Mouse (Mus musculus) embryonic facial prominence, embryonic 11.5 days (tissue): ENCODE results near the gene Cry1. TPM values are rescaled to one million over a fixed set of nuclear protein-coding genes. Genes with fewer than 3 reads are reported as not detected.

ENCODE experiments used
- ATAC-seq: fragments of 200-750 bp; cut with Nextera tagmentation; replicated peaks from 2 replicates; pipeline ENCODE4 v1.8.0; 2017; ENCODE audit warnings: low read depth; ENCODE audit not compliant: insufficient number of reproducible peaks, low FRiP score, low TSS enrichment
- DNase-seq: peaks from one replicate; pipeline ENCODE4 v3.0.0-alpha.2; 2015; ENCODE audit warnings: low spot score
- H3K27ac ChIP-seq: fragments of 300-500 bp; sonication (generic); replicated peaks from 2 replicates; pipeline ENCODE4 v1.5.1; 2014; ENCODE audit warnings: mild to moderate bottlenecking, low read depth, low read length, control low read depth
- H3K27me3 ChIP-seq: fragments of 300-500 bp; sonication (generic); 2 replicates; pipeline ENCODE4 v1.6.1; 2014; ENCODE audit warnings: mild to moderate bottlenecking, low read length, moderate library complexity, mixed read lengths; ENCODE audit not compliant: control insufficient read depth, insufficient read depth
- H3K36me3 ChIP-seq: fragments of 300-500 bp; sonication (generic); replicated peaks from 2 replicates; pipeline ENCODE4 v1.6.1; 2014; ENCODE audit warnings: low read depth, mild to moderate bottlenecking, low read length, moderate library complexity, mixed read lengths; ENCODE audit not compliant: control insufficient read depth, insufficient read depth
- H3K4me1 ChIP-seq: fragments of 300-500 bp; sonication (generic); 2 replicates; pipeline ENCODE4 v1.6.1; 2014; ENCODE audit warnings: low read length, mixed read lengths; ENCODE audit not compliant: control insufficient read depth, insufficient read depth
- H3K4me2 ChIP-seq: fragments of 300-500 bp; sonication (generic); 2 replicates; pipeline ENCODE4 v1.6.1; 2014; ENCODE audit warnings: low read depth, mild to moderate bottlenecking, control low read depth, low read length, moderate library complexity
- H3K4me3 ChIP-seq: fragments of 300-500 bp; sonication (generic); 2 replicates; pipeline ENCODE4 v1.5.1; 2014; ENCODE audit warnings: low read depth, low read length, control low read depth
- H3K9ac ChIP-seq: fragments of 300-500 bp; sonication (generic); replicated peaks from 2 replicates; pipeline ENCODE4 v1.6.1; 2014; ENCODE audit warnings: mild to moderate bottlenecking, control low read depth, low read length
- H3K9me3 ChIP-seq: fragments of 300-500 bp; sonication (generic); replicated peaks from 2 replicates; pipeline ENCODE4 v1.6.1; 2016; ENCODE audit warnings: mild to moderate bottlenecking, low read length, inconsistent platforms, mixed read lengths; ENCODE audit not compliant: control insufficient read depth
- WGBS: fragments of 180-500 bp; shearing (Covaris S2); extraction: QIAGEN DNeasy Blood & Tissue Kit; methylation state at CpG from one replicate; pipeline ENCODE4 v1.1.7; 2014; 5-methylcytosine and 5-hydroxymethylcytosine counted together
- polyA plus RNA-seq: library from polyadenylated mRNA; unstranded; fragments of >200 nt; fragmentation: Nextera tagmentation; extraction: Ambion mirVana; gene quantifications from 2 replicates; pipeline ENCODE4 v1.2.1, GENCODE M21; 2014

The Cry1 gene
- 33.6 and 34.0 TPM in 2 replicates for polyA plus RNA-seq

DNA sequence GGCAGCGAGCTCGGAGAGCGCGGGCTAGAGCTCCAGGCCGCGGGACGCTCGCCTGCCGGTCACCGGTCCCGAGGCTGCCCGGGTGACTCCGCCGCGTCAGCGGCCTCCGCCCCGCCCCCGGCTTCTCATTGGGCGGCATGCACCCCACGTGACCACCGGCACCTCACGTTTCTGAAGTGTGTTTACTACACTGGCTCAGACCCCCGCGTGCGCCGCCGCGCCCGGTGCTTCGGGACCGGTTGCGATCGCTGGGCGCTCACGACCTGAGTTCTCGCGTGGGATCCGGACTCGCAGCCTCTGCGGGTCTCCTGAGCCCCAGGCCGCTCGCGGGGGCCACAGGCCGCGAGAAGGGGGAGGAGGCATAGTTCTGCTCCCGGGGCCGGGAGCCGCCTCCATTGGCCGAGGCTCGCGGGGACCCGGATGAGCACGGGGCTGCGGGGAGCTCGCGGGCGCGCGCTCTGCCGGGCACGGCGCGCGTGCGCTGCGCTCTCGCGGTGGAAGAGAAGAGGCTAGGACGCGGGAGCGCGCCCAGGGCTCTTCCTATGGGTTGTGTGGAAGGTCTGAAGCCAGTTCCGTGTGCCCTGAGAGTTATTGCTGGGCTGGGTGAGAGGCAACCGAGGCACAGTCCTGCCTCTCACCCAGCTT is at the start of gene Cry1:
TSS of gene Cry1 (minus strand) at position 101 of the 645 bp plus-strand sequence.
- H3K36me3 ChIP-seq = no peaks in the 10 kb centered on the region
- H3K9ac ChIP-seq = peak within 1 kb of the TSS; percentile 74
- DNase-seq = peak; percentile 97
- no peaks in the 10 kb centered on the region for H3K4me1 ChIP-seq
- peak within 1 kb of the TSS; percentile 83 for H3K4me3 ChIP-seq
- H3K9me3 ChIP-seq = no peaks in the 10 kb centered on the region
- WGBS = under 1% methylated on average over 55 of the region's 75 CpGs
- peak within 1 kb of the TSS; percentile 62; the same call in 1 of the 2 replicates for H3K27ac ChIP-seq
- peak; percentile 95 for ATAC-seq
- no peaks in the 10 kb centered on the region for H3K27me3 ChIP-seq
- H3K4me2 ChIP-seq = peak within 1 kb of the TSS; percentile 99

DNA sequence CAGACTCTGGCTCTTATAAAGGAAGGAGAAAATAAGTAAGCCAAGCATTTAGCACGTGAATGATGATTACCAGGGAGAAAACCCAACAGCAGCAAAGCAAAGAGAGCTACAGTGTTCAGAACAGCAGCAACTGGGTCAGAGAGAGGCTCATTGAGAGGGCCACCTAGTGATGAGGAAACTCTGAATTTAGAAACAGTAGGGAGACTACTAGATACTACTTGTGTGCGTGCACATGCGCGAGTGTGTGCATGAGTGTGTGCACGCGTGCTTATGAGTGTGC is 36.8 kb upstream of the Cry1 start:
- DNase-seq = no peak
- Histone ChIP-seq H3K4me1 (no peaks in the 10 kb centered on the region), H3K9me3 (no peaks in the 10 kb centered on the region), H3K27ac (no peak overlapping the region), H3K4me3 (no peak overlapping the region), H3K27me3 (no peaks in the 10 kb centered on the region), H3K9ac (no peak overlapping the region), H3K4me2 (no peak overlapping the region), H3K36me3 (no peaks in the 10 kb centered on the region)
- no peak for ATAC-seq
- 89% methylated on average over 6 of the region's 6 CpGs for WGBS

DNA sequence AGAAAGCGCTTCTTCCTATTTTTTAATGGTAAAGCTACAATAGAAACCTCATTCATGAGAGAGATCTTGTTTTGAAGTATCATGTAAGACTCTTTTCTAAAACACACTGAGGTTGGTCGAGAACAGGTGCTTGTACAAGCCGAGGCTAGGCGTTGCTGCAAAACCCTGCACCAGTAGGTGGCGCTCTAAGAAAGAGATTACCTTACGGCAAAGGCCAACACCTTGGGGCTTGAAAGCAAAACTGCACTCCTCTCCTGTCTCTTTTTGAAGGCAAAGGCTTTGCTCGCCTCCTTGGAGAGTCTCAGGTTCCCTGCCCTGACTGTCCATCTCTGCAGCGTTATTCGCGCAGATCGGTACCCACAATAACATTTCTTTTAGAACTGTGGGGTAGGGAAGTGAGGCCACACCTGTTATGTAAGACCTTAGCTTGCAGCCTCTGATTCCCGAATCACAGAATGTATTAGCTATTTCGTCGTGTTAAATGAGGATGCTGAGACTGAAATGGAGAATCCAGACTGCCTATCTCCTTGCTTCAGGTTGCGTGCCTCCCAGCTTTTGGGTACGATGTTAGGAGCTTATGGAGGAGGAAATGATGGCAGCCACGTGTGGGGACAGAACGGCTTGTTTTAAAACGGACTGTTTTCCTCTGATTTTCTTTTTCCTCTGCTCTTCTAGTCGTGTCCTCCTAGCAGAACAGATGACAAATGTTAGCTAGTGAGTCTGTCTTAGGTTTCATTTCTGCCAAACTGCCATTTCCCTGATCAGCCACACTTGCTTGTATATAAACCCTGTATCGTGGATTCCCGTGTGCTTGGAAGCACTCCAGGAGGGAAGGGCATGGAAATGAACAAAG is 36.3 kb upstream of the Cry1 start:
- 34% methylated on average over 22 of the region's 22 CpGs for WGBS
- H3K9ac ChIP-seq = no peak overlapping the region
- no peaks in the 10 kb centered on the region for H3K27me3 ChIP-seq
- ATAC-seq = no peak; the same call in 1 of the 2 replicates
- H3K4me1 ChIP-seq = no peaks in the 10 kb centered on the region
- no peak overlapping the region for H3K4me3 ChIP-seq
- no peak overlapping the region for H3K4me2 ChIP-seq
- no peaks in the 10 kb centered on the region for H3K36me3 ChIP-seq
- H3K9me3 ChIP-seq = no peaks in the 10 kb centered on the region
- H3K27ac ChIP-seq = no peak overlapping the region
- peak; percentile 93 for DNase-seq

DNA sequence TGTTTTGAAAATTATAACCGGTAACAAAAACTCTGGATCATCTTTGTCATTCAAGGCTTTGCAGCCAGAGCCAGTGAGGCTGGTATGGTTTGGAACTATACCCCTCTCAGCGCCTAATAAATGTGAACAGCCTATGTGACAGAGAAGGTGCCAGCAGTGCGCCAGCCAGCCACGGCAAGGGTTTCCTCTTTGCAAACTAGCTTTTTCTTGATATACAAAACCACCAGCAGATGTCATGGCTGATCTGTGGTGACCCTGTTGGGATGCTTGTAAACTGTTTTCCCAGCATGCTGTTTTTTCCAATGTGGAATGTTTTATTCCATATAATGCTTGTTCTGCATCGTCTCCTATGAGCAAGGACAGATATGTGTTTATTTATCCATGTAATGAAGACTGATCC is 30.0 kb upstream of the Cry1 start:
- WGBS = 73% methylated on average over 5 of the region's 5 CpGs
- no peaks in the 10 kb centered on the region for H3K27me3 ChIP-seq
- no peaks in the 10 kb centered on the region for H3K9me3 ChIP-seq
- no peak overlapping the region for H3K27ac ChIP-seq
- peak; percentile 21 for DNase-seq
- no peak overlapping the region for H3K9ac ChIP-seq
- no peak for ATAC-seq
- no peaks in the 10 kb centered on the region for H3K36me3 ChIP-seq
- H3K4me1 ChIP-seq = no peaks in the 10 kb centered on the region
- H3K4me3 ChIP-seq = no peak overlapping the region
- no peak overlapping the region for H3K4me2 ChIP-seq

DNA sequence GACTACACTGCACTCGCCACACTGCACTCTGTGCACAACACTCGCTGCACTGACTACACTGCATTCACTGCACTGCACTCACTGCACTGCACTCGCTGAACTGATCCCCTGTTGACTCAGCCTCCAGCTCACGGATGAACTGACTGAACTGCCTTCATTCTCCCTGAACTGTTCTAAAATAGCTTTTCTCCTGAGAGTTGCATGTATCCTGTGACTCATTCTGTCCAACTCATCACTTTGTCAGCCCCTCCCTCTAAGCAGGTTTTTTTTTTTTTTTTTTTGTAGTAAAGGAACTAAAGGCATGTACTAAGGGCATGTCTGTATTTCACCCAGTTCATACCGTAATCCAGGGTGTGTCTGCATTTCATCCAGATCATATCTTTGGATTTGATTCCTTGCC is 26.8 kb upstream of the Cry1 start:
- Histone ChIP-seq H3K9ac (no peak overlapping the region), H3K4me2 (no peak overlapping the region), H3K27me3 (no peaks in the 10 kb centered on the region), H3K9me3 (no peaks in the 10 kb centered on the region), H3K4me1 (no peaks in the 10 kb centered on the region), H3K27ac (no peak overlapping the region), H3K36me3 (no peaks in the 10 kb centered on the region), H3K4me3 (no peak overlapping the region)
- DNase-seq (no peak), ATAC-seq (no peak)
- 88% methylated on average over 5 of the region's 5 CpGs for WGBS

DNA sequence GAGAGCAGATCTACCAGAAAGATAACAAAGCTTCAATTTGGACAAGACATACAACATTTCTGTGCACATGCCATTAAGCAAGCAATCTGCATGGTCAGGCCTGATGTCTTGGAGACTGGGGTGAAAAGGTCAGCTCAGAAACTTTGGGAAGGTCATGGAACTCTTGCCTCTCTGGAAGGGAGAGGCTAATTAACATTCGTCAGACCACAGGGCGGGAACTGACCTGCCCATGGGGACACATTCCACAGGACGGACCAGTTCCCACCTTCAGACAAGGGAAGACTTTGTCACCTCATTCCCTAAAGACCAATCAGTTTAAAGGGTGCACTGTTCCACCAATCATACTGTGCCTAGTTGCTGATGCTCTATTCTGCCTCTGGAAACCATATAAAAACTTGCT is 25.3 kb upstream of the Cry1 start:
- Histone ChIP-seq H3K4me1 (no peaks in the 10 kb centered on the region), H3K4me3 (no peak overlapping the region), H3K27me3 (no peaks in the 10 kb centered on the region), H3K27ac (no peak overlapping the region), H3K4me2 (no peak overlapping the region), H3K36me3 (no peaks in the 10 kb centered on the region), H3K9me3 (no peaks in the 10 kb centered on the region), H3K9ac (no peak overlapping the region)
- WGBS = 72% methylated on average over 3 of the region's 3 CpGs
- no peak for DNase-seq
- ATAC-seq = no peak

DNA sequence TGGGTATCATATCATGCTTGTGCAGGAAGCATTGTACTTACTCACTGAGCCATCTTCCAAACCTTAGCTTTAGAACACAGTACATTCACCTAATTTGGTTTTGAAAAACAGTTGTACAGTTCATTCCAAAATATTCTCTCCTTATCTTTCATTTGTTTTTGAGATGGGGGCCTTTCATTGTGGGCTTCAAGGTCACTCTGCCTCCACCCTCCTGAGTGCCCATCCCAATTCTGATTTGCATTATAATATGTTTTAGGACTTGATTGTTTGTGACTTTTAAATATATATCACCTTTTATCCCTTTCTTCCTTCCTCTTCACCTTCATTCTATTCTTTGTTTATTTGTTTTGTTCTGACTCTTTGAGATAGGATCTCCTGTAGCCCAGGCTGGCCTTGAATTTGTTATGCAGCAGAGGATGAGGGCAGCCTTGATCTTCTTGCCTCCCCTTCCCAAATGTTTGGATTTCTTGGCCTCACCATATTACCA is 24.3 kb upstream of the Cry1 start:
- Histone ChIP-seq H3K27me3 (no peaks in the 10 kb centered on the region), H3K4me1 (no peaks in the 10 kb centered on the region), H3K4me3 (no peak overlapping the region), H3K9me3 (no peaks in the 10 kb centered on the region), H3K36me3 (no peaks in the 10 kb centered on the region), H3K4me2 (no peak overlapping the region), H3K9ac (no peak overlapping the region), H3K27ac (no peak overlapping the region)
- ATAC-seq (no peak), DNase-seq (no peak)

DNA sequence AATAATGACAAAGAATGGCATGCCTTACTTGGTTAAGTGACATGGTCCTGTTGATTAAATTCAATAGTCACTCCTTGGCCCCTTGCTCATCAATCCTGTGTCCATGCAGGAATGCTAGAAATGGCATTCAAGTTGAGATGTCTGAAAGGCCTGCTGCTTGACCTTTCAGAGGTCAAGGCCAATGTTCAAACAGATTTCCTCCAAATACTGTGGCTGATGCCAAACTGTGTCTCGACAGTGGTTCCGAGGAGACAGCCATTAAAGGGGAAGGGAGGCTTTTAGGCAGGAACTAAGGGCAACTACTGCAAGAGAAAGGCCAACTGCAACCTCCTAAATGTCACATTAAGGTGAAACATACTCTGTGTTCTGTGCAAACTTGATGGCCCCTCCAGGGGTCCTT is 20.5 kb upstream of the Cry1 start:
- no peak overlapping the region for H3K27ac ChIP-seq
- no peaks in the 10 kb centered on the region for H3K4me1 ChIP-seq
- H3K9ac ChIP-seq = no peak overlapping the region
- DNase-seq (no peak), ATAC-seq (no peak)
- H3K27me3 ChIP-seq = no peaks in the 10 kb centered on the region
- H3K4me3 ChIP-seq = no peak overlapping the region
- 48% methylated on average over 2 of the region's 2 CpGs for WGBS
- no peaks in the 10 kb centered on the region for H3K9me3 ChIP-seq
- H3K36me3 ChIP-seq = no peaks in the 10 kb centered on the region
- no peak overlapping the region for H3K4me2 ChIP-seq
